Mouse (Mus musculus) neural tube, embryonic 15.5 days (tissue): ENCODE measurements around the gene Mif4gd. TPM values are rescaled to one million over a fixed set of nuclear protein-coding genes. Genes with fewer than 3 reads are reported as not detected.

ENCODE experiments used
- ATAC-seq: fragments of 200-750 bp; cut with Nextera tagmentation; 2 replicates; pipeline ENCODE4 v1.8.0; 2017; ENCODE audit warnings: mild to moderate bottlenecking, moderate TSS enrichment, moderate library complexity; ENCODE audit not compliant: low FRiP score
- H3K27ac ChIP-seq: fragments of 300-500 bp; sonication (generic); replicated peaks from 2 replicates; pipeline ENCODE4 v1.5.1; 2015; ENCODE audit warnings: mild to moderate bottlenecking, inconsistent platforms
- H3K27me3 ChIP-seq: fragments of 300-500 bp; sonication (generic); replicated peaks from 2 replicates; pipeline ENCODE4 v1.6.1; 2015; ENCODE audit warnings: inconsistent platforms
- H3K36me3 ChIP-seq: fragments of 300-500 bp; sonication (generic); 2 replicates; pipeline ENCODE4 v1.6.1; 2015; ENCODE audit warnings: inconsistent platforms
- H3K4me1 ChIP-seq: fragments of 300-500 bp; sonication (generic); 2 replicates; pipeline ENCODE4 v1.6.1; 2015; ENCODE audit warnings: inconsistent platforms
- H3K4me2 ChIP-seq: fragments of 300-500 bp; sonication (generic); 2 replicates; pipeline ENCODE4 v1.6.1; 2015; ENCODE audit warnings: inconsistent platforms, mild to moderate bottlenecking, moderate library complexity
- H3K4me3 ChIP-seq: fragments of 300-500 bp; sonication (generic); replicated peaks from 2 replicates; pipeline ENCODE4 v1.5.1; 2015; ENCODE audit warnings: mild to moderate bottlenecking, inconsistent platforms
- H3K9ac ChIP-seq: fragments of 300-500 bp; sonication (generic); replicated peaks from 2 replicates; pipeline ENCODE4 v1.6.1; 2015; ENCODE audit warnings: mild to moderate bottlenecking, inconsistent platforms
- H3K9me3 ChIP-seq: fragments of 300-500 bp; sonication (generic); replicated peaks from 2 replicates; pipeline ENCODE4 v1.6.1; 2016; ENCODE audit warnings: inconsistent platforms
- WGBS: fragments of 180-500 bp; shearing (Covaris S2); methylation state at CpG from one replicate; pipeline ENCODE4 v1.1.7; 2015; ENCODE audit warnings: mixed read lengths; 5-methylcytosine and 5-hydroxymethylcytosine counted together
- polyA plus RNA-seq: library from polyadenylated mRNA; unstranded; fragments of >200 nt; fragmentation: Nextera tagmentation; extraction: Ambion mirVana; gene quantifications from 2 replicates; pipeline ENCODE4 v1.2.1, GENCODE M21; 2015

Gene Mif4gd
- polyA plus RNA-seq, 1 experiment from 2014 or later, result 11.5 TPM

DNA sequence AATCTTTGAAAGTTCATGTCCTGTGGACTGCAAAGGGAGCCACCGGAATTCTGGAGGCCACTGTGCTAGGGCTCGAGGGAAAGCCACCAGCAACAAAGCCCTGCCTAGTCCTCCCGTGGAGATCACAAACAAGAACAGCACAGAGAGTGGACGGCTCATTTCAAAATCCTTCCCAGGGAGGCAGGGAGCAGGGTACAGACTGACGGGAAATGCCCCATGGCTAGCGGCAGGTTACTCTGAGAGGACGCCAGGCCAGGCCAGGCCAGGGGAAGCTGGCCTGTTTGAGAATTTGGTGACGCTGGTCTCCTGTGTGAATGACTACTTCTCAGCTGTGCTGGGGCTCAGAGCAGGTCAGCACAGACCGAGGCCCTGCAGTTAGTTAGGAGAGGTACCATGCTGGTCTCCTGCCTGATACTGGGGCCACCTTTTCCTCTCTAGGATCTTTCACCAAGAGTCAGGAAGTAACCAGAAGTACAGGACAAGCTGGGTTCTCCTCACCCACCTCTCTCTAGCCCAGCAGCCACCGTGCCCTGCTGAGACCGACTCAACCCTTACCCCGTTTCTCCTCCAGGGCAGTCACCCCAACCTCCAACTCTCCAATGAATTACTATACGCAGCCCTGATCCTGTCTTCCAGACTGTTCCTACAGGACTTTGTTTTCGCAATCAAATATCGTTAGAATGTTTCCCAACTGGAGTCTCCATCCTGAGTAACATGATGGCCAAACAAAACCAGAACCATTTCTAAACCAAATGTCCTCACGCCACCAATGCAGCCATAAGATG is 6.2 kb upstream of the Mif4gd start:
- Histone ChIP-seq H3K27ac (no peak overlapping the region), H3K27me3 (0 out of 2 replicates have a peak, but pooled peaks cover 6% of the 10 kb centered on the region), H3K4me1 (no peaks in the 10 kb centered on the region), H3K36me3 (peaks cover 62% of the 10 kb centered on the region), H3K4me2 (no peak overlapping the region), H3K9ac (no peak overlapping the region), H3K4me3 (no peak overlapping the region), H3K9me3 (no peaks in the 10 kb centered on the region)
- ATAC-seq, result no peak
- WGBS, result 89% methylated on average over 16 of the region's 16 CpGs

GRCm38 (mm10) chr11:115618001-115618400 is 5.2 kb upstream of the Mif4gd start:
- peaks cover 55% of the 10 kb centered on the region for H3K36me3 ChIP-seq
- no peak for ATAC-seq

DNA sequence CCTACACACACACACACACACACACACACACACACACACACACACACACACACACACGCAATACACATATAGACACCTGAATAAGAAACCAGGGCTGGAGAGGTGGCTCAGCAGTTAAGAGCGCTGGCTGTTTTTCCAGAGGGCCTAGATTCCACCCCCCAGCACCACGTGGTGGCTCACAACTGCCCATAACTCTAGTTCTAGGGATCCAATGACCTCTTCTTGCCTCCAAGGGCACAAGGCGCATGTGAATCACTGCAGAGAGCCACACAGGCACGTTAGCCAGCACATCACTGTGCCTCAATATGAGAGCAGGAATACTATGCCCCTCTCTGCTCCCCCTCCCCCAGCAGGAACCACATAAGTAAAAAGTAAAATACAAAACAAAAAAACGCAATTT is 4.1 kb upstream of the Mif4gd start:
- Histone ChIP-seq H3K4me3 (no peak overlapping the region), H3K9me3 (no peaks in the 10 kb centered on the region), H3K27me3 (0 out of 2 replicates have a peak, but pooled peaks cover 12% of the 10 kb centered on the region), H3K9ac (no peak overlapping the region), H3K27ac (no peak overlapping the region), H3K36me3 (peaks cover 45% of the 10 kb centered on the region), H3K4me1 (peaks cover 15% of the 10 kb centered on the region), H3K4me2 (no peak overlapping the region)
- no peak for ATAC-seq
- WGBS, result 84% methylated on average over 6 of the region's 6 CpGs

More at GRCm38 (mm10) chr11:115618001-115618400, 5.2 kb upstream of the Mif4gd start:
- Histone ChIP-seq H3K4me1 (peaks cover 7% of the 10 kb centered on the region), H3K9ac (no peak overlapping the region), H3K27me3 (0 out of 2 replicates have a peak, but pooled peaks cover 12% of the 10 kb centered on the region), H3K27ac (no peak overlapping the region), H3K9me3 (no peaks in the 10 kb centered on the region), H3K4me3 (no peak overlapping the region), H3K4me2 (no peak overlapping the region)
- 98% methylated on average over 2 of the region's 2 CpGs for WGBS

- Histone ChIP-seq H3K9ac (no peak overlapping the region), H3K9me3 (no peaks in the 10 kb centered on the region), H3K4me3 (no peak overlapping the region), H3K36me3 (peaks cover 45% of the 10 kb centered on the region), H3K27me3 (0 out of 2 replicates have a peak, but pooled peaks cover 13% of the 10 kb centered on the region), H3K4me1 (peaks cover 20% of the 10 kb centered on the region), H3K27ac (no peak overlapping the region), H3K4me2 (no peak overlapping the region)
- ATAC-seq, result no peak
- WGBS, result 93% methylated on average over 7 of the region's 7 CpGs
These were observed 3.6 kb upstream of the Mif4gd start for GRCm38 (mm10) chr11:115616371-115616770.

GRCm38 (mm10) chr11:115615875-115616274 is 3.1 kb upstream of the Mif4gd start:
- no peak overlapping the region for H3K9ac ChIP-seq
- peaks cover 41% of the 10 kb centered on the region for H3K36me3 ChIP-seq
- WGBS, result 93% methylated on average over 6 of the region's 6 CpGs
- H3K4me2 ChIP-seq, result no peak overlapping the region
- no peaks in the 10 kb centered on the region for H3K9me3 ChIP-seq
- H3K27me3 ChIP-seq, result 0 out of 2 replicates have a peak, but pooled peaks cover 15% of the 10 kb centered on the region
- H3K4me1 ChIP-seq, result peaks cover 20% of the 10 kb centered on the region
- H3K4me3 ChIP-seq, result no peak overlapping the region
- H3K27ac ChIP-seq, result no peak overlapping the region
- no peak for ATAC-seq

DNA sequence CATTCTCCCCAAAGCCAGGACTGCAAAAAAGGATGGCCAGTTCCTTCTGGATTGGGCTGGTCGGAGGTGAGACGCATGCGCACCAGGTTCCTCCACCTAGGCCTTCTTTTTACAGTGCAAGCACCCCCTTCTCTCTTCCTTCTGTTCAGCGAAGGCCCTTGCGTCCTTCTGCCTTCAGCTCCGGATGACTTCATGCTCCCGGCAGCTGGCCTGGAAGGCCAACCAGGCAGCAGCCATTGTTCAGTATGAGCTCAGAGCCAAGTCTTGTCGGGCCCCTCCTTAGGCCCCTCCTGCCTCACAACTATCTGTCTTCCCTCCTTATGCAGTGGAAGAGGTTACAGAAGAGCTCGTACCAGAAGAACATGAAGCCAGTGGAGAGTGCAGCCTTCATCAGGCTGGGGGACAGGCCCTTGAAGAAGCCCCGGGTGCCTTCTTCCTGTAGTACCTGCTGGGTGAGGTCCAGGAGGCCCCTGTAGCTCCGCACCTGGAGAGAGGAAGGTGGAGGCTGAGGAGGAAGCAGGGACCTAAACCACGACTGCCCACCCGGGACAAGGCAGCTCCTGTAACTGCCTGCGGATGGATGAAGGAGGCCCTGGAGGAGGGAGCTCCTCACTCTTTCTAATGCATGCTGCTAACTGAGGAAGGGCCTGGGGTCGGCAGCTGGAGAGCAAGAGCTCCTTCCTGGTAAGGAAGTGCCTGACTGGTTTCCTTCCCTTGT is 2.5 kb upstream of the Mif4gd start:
- 0 out of 2 replicates have a peak, but pooled peaks cover 15% of the 10 kb centered on the region for H3K27me3 ChIP-seq
- 86% methylated on average over 15 of the region's 15 CpGs for WGBS
- H3K4me1 ChIP-seq, result peaks cover 20% of the 10 kb centered on the region
- peaks cover 35% of the 10 kb centered on the region for H3K36me3 ChIP-seq
- no peak for ATAC-seq
- no peaks in the 10 kb centered on the region for H3K9me3 ChIP-seq
- H3K27ac ChIP-seq, result no peak overlapping the region
- no peak overlapping the region for H3K4me2 ChIP-seq
- H3K4me3 ChIP-seq, result no peak overlapping the region
- no peak overlapping the region for H3K9ac ChIP-seq

DNA sequence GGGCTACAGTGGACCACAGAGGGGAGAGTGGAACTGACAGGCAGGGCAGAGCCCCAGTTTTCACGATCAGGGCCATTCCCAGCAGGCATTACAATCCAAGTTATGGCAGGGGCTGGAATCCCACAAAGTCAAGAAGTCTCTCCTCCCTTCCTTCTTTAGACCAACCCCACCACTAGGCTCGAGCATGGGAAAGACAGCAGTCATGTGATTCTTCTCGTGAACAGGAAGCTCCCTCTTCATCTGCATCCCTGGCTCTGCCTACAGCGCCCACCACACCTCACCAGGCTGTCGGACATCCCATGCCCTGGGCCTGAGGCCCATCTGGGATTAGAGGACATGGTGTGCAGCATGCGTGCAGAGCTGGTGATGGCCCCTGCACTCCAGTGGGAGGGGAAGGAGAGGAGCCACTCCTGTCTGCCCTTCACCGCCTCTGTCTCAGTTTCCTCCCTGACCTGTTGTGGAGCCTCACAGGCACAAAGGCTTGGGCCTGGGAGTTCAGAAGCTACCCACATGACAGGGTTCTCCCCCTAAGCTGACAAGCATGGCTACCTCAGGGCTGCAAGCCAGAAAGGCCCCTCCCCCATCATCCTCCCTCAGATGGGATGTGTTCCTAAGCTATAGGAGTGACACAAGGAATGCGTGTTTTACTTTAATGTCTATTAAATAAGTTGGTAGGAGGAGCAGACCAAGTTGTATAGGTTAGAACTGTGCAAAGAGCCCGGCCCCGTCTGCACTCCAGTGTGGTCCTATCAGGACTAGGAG is 1.8 kb upstream of the Mif4gd start:
- no peak overlapping the region for H3K4me2 ChIP-seq
- H3K9me3 ChIP-seq, result no peaks in the 10 kb centered on the region
- peaks cover 20% of the 10 kb centered on the region for H3K4me1 ChIP-seq
- no peak for ATAC-seq
- H3K27ac ChIP-seq, result no peak overlapping the region
- H3K36me3 ChIP-seq, result peaks cover 29% of the 10 kb centered on the region
- H3K9ac ChIP-seq, result no peak overlapping the region
- H3K4me3 ChIP-seq, result no peak overlapping the region
- WGBS, result 88% methylated on average over 10 of the region's 10 CpGs
- H3K27me3 ChIP-seq, result 0 out of 2 replicates have a peak, but pooled peaks cover 15% of the 10 kb centered on the region

GRCm38 (mm10) chr11:115613138-115613945 is 573 bp upstream of the Mif4gd start:
- H3K36me3 ChIP-seq, result peaks cover 32% of the 10 kb centered on the region
- peak overlapping the region; percentile 72 for H3K4me3 ChIP-seq
- H3K27ac ChIP-seq, result peak overlapping the region; percentile 86
- H3K4me1 ChIP-seq, result peaks cover 20% of the 10 kb centered on the region
- 0 out of 2 replicates have a peak, but pooled peaks cover 15% of the 10 kb centered on the region for H3K27me3 ChIP-seq
- WGBS, result under 1% methylated on average over 16 of the region's 16 CpGs
- peak overlapping the region; percentile 76 for H3K9ac ChIP-seq
- ATAC-seq, result no peak
- H3K4me2 ChIP-seq, result peak overlapping the region; percentile 94
- H3K9me3 ChIP-seq, result no peaks in the 10 kb centered on the region

- Histone ChIP-seq H3K36me3 (peaks cover 44% of the 10 kb centered on the region), H3K9ac (peak overlapping the region; percentile 76), H3K4me2 (peak overlapping the region; percentile 94), H3K27me3 (0 out of 2 replicates have a peak, but pooled peaks cover 15% of the 10 kb centered on the region), H3K4me1 (peaks cover 20% of the 10 kb centered on the region), H3K4me3 (peak overlapping the region; percentile 72), H3K27ac (peak overlapping the region; percentile 86), H3K9me3 (no peaks in the 10 kb centered on the region)
- under 1% methylated on average over 13 of the region's 13 CpGs for WGBS
- ATAC-seq, result peak; percentile 37; the same call in 1 of the 2 replicates
These were observed 735 bp downstream of the Mif4gd start for GRCm38 (mm10) chr11:115612059-115612409.

DNA sequence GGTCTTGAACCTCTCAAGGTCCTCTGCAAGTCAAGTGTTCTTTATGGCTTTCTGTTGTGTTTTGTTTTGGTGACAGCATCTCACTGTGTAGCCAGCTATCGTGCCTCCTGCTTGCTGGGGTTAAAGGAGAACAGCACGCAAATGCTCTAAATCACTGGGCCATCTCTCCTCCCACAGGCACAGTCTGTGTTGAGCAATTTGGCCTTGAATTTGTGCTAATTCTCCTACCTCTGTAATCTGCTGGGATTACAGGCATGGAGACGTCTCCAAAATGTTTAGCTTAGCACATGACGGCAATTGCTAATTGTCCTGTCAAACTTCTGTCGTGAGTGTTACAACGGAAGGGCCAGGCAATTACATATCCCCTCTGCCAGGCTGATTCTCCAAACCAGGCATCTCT is 1.6 kb downstream of the Mif4gd start:
- 62% methylated on average over 6 of the region's 6 CpGs for WGBS
- H3K4me3 ChIP-seq, result no peak overlapping the region
- H3K9ac ChIP-seq, result no peak overlapping the region
- peaks cover 53% of the 10 kb centered on the region for H3K36me3 ChIP-seq
- H3K4me1 ChIP-seq, result peaks cover 20% of the 10 kb centered on the region
- H3K27me3 ChIP-seq, result 0 out of 2 replicates have a peak, but pooled peaks cover 15% of the 10 kb centered on the region
- H3K4me2 ChIP-seq, result no peak overlapping the region
- ATAC-seq, result no peak
- no peak overlapping the region for H3K27ac ChIP-seq
- no peaks in the 10 kb centered on the region for H3K9me3 ChIP-seq
